In the genomic region with DNA sequence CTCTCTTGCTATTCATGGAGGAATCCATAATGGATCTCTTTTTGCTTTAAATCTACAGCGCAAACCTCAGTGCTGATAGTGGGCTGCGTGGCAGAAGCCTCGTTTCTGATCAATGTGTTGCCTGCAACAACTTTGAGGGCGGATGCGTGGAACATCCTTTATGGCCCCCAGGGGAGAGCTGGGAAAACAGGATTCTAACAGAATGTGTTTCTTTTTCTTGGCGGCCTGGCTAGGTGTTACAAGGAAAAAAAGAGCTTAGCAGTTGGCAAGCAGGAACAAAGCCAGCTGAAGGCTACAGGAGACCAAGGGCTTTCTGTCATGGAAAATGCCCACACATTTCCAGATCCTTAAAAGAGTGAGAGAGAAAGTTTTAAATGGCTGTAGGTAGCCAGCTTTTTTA, we compare ENCODE assay signal across 11 mouse cellular contexts. TPM values are rescaled to one million over a fixed set of nuclear protein-coding genes. Genes with fewer than 3 reads are reported as not detected.
DNase-seq lines count a peak whose midpoint lies in the region; ATAC-seq and TF ChIP-seq lines count a peak whose summit lies in the region.
"Had no signal": no experiment of that assay in that cellular context is flagged by ENCODE, and none has a peak within 500 bp of the region (broad histone marks: within the 10 kb centered on the region; RNA-seq: fewer than 3 reads in every experiment).

No protein-coding gene starts in this region.

- peaks cover 21% of the 10 kb centered on the region for H3K4me1 ChIP-seq in forebrain, embryonic 15.5 days

- no peak overlapping the region for H3K4me3 ChIP-seq in forebrain, embryonic 15.5 days
- no peak overlapping the region for H3K4me3 ChIP-seq in left cerebral cortex, adult 2 months

- intact Hi-C loops in left cerebral cortex, adult 2 months (cut with DNase I), result loop anchor here (2.0 to 5.0 kb wide), 3 partner anchors 75 to 235 kb away; partner anchors contain the start of gene Olfm1

- peak overlapping the region; percentile 74 for H3K27ac ChIP-seq in forebrain, embryonic 15.5 days (replicated peaks)
- peak overlapping the region; percentile 83 for H3K27ac ChIP-seq in left cerebral cortex, adult 2 months
- H3K27ac ChIP-seq: macrophage had no signal

- no peak overlapping the region for H3K9ac ChIP-seq in forebrain, embryonic 15.5 days (replicated peaks)

- H3K36me3 ChIP-seq in forebrain, embryonic 15.5 days, result no peaks in the 10 kb centered on the region
- H3K36me3 ChIP-seq: G1E had no signal

- ATAC-seq in forebrain, embryonic 15.5 days (replicated peaks), result no peak

- H3K9me3 ChIP-seq in forebrain, embryonic 15.5 days, result no peaks in the 10 kb centered on the region

- WGBS in forebrain, embryonic 15.5 days, result 64% methylated on average over 6 of the region's 6 CpGs

- peak; percentile 62 for DNase-seq in layer of hippocampus, adult 11-12 months (ENCODE audit: low spot score)
- no peak for DNase-seq in layer of hippocampus, postnatal 25 days (ENCODE audit: extremely low spot score in 1 of 2, low spot score in 1 of 2)
- DNase-seq in left cerebral cortex, adult 2 months (ENCODE audit: extremely low spot score in 1 of 2, low spot score in 2 of 2), result peak; percentile 49 to 54
- DNase-seq in right cerebral cortex, adult 2 months (ENCODE audit: low spot score in 2 of 2), result peak; percentile 69 to 74
- no peak for DNase-seq in thymus, postnatal 4 days
- no peak for DNase-seq in spleen, postnatal 14 days (ENCODE audit: low spot score in 2 of 2)
- DNase-seq in gastrocnemius, postnatal 10 days, result no peak

- no peak overlapping the region for H3K4me2 ChIP-seq in forebrain, embryonic 15.5 days (replicated peaks)

- no peaks in the 10 kb centered on the region for H3K27me3 ChIP-seq in forebrain, embryonic 15.5 days

- no peak; the same call in 1 of the 2 replicates for TF ChIP-seq CTCF in left cerebral cortex, adult 2 months (IDR thresholded peaks at IDR 0.05)

RNA-seq across cellular contexts. Expression of gene Fcnb, which starts 17.5 kb away (rescaled TPM):
- total RNA-seq in layer of hippocampus, postnatal 25 days (2021), result not detected
- 0.20 TPM in 1 of 2 replicates, not detected in the other for polyA plus RNA-seq in forebrain, embryonic 15.5 days (2015; fragmentation: Nextera tagmentation; extraction: Ambion mirVana)
- not detected for total RNA-seq in left cerebral cortex, adult 2 months (2021)
- under 1 TPM in 1 of 2 experiments, not detected in 1; 0.45 TPM for total RNA-seq in gastrocnemius, postnatal 10 days (2021)
- total RNA-seq: G1E had no signal
- polyA plus RNA-seq: G1E; small intestine, adult 2 months had no signal

Comparison
In these comparisons a context has a peak if more than half of its experiments do, and no peak if none do; other contexts are left out.
1. DNase-seq: peak in layer of hippocampus, adult 11-12 months (single experiment), left cerebral cortex, adult 2 months (2 of 2) and right cerebral cortex, adult 2 months (2 of 2); none in layer of hippocampus, postnatal 25 days (0 of 2), thymus, postnatal 4 days (single experiment), spleen, postnatal 14 days (0 of 2) and gastrocnemius, postnatal 10 days (single experiment).